Mouse (Mus musculus): Measurements from ENCODE around the gene Duoxa2.
"Not testable (repeated sequence)": the region's sequence is repeated elsewhere in the genome, so short reads cannot be mapped to it uniquely, and the experiment has no call there.

Duoxa2 gene

GRCm38 (mm10) chr2:122306184-122306583 is 7.5 kb downstream of the Duoxa2 start:
- DNase-seq (ENCODE audit: extremely low spot score, low spot score): no peak

GRCm38 (mm10) chr2:122309647-122310046 is 10.9 kb downstream of the Duoxa2 start:
- DNase-seq (ENCODE audit: extremely low spot score, low spot score): no peak

- DNase-seq (ENCODE audit: extremely low spot score, low spot score): no peak
Measured at GRCm38 (mm10) chr2:122311561-122311960, 12.9 kb downstream of the Duoxa2 start.

GRCm38 (mm10) chr2:122312722-122313417 is 14.2 kb downstream of the Duoxa2 start:
- DNase-seq (ENCODE audit: extremely low spot score, low spot score): peak; percentile 80

DNA sequence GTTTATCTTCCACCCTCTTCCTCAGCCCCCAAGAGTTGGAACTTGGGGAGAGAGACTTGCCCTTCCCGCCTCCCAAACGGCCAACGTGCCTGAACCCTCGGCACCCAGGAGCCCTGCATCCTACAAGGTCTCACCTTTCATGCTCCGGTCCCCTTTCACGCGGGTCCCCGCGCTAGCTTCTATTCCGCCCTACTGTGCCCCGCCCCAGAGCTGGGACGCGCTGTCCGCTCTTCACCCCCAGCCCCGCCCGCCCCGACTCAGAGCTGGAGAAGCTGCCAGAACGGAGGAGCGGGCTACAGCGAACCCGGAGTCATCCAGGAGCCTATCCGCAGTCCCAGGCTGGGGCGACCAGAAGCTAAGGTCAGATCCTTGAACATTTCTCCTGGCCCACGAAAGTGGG is 14.8 kb downstream of the Duoxa2 start, which contains the start of gene Duoxa1:
Gene Duoxa1 (minus strand): TSS at position 195 of the 400 bp plus-strand sequence.
- DNase-seq (ENCODE audit: extremely low spot score, low spot score): peak; percentile 33

- DNase-seq (ENCODE audit: extremely low spot score, low spot score): no peak
Measured at GRCm38 (mm10) chr2:122315372-122315771, 16.7 kb downstream of the Duoxa2 start, which contains the start of gene Duox1. TSS of gene Duox1 (plus strand) at chr2:122315672.

DNA sequence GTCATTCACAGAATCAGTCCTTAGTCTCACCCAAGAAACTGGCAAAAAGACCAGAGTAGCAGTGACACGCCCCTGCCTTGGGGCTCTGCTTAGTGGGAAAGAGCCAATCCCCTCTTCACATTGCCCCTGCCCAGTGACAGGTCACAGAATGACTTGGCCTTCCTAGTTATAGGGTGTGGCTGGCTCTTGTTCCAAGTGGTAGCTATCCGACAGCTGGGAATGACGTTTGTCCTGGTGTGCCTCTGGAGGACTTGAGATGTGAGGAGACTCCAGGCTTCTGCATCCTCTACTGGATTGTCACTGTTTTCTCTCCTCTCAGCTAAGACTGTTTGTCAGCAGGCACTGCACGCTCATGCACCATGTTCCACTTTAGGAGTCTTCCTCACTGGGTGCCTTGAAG is 18.7 kb downstream of the Duoxa2 start:
- DNase-seq (ENCODE audit: extremely low spot score, low spot score): no peak

DNA sequence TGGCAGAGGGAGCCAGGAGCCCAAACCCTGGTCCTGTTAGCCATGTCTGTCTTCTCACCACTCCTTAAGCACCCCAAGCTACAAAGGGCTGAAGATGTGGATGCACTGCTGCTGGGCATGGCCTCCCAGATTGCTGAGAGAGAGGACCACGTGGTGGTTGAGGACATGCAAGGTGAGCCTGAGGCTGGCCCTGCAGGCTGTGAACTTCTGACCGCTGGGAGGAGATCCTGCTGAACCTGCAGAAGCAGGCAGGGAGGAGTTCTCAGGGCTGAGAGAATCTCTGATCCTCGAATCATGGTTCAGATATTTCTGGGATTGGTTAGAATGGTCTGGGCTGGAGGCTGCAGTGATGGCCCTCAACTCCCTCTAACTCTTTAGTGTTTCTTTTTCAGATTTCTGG is 25.3 kb downstream of the Duoxa2 start:
- no peak for DNase-seq (ENCODE audit: extremely low spot score, low spot score)

DNA sequence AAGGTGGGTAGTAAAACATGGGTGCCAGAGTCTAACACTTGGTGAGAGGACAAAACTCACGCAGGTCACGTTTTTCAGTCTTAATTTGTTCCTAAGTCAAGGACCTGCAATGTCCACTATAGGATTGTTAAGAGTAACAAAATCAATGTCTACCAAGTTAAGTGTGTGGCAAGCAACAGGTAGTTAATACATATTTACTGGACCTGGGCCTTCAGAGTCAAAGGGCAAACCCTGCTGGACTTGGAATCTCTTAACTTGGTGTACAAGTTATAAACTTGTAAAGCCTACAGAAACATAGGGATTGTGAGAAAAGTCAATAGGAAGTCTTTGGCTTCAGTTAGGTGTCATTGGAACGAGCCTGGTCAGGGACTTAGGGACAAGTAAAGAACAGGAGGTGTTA is 25.9 kb downstream of the Duoxa2 start:
- DNase-seq (ENCODE audit: extremely low spot score, low spot score): no peak

DNA sequence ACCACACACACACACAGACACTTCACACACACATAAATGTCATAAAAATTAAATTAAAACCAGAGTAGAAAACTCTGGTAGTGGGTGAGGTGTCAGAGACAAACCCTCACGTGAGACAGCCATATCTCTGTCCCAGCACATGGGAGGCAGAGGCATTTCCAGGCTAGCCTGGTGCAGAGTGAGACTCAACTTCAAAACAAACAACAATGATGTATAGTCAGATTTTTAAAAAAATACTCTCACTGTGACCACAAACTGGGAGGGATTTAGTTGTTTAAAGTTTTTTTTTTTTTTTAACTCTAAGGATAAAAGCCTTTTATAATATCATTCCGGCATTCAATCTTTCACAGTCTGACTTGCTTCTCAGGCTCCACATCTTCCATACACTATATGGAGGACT is 26.7 kb downstream of the Duoxa2 start:
- DNase-seq (ENCODE audit: extremely low spot score, low spot score): no peak

GRCm38 (mm10) chr2:122327986-122328385 is 29.3 kb downstream of the Duoxa2 start:
- DNase-seq (ENCODE audit: extremely low spot score, low spot score): no peak

GRCm38 (mm10) chr2:122330317-122330716 is 31.6 kb downstream of the Duoxa2 start:
- not testable (repeated sequence) for DNase-seq (ENCODE audit: extremely low spot score, low spot score)

- no peak for DNase-seq (ENCODE audit: extremely low spot score, low spot score)
Measured at GRCm38 (mm10) chr2:122332222-122332621, 33.5 kb downstream of the Duoxa2 start.

- no peak for DNase-seq (ENCODE audit: extremely low spot score, low spot score)
Measured at GRCm38 (mm10) chr2:122334170-122334569, 35.5 kb downstream of the Duoxa2 start.

DNA sequence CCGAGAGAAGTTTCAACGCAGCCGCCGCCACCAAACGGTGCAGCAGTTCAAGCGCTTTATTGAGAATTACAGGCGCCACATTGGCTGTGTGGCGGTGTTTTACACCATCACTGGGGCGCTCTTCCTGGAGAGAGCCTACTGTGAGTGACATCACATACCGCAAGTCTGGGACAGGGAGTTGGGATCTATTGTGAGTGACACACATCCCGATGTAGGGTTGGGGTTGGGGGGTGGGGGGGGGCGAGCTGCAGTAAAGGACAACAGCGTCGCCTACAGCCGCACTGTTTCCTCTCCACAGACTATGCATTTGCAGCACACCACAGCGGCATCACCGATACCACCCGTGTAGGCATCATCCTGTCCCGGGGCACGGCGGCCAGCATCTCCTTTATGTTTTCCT is 38.6 kb downstream of the Duoxa2 start:
- DNase-seq (ENCODE audit: extremely low spot score, low spot score): no peak

- no peak for DNase-seq (ENCODE audit: extremely low spot score, low spot score)
Measured at GRCm38 (mm10) chr2:122345106-122345893, 46.6 kb downstream of the Duoxa2 start.

DNA sequence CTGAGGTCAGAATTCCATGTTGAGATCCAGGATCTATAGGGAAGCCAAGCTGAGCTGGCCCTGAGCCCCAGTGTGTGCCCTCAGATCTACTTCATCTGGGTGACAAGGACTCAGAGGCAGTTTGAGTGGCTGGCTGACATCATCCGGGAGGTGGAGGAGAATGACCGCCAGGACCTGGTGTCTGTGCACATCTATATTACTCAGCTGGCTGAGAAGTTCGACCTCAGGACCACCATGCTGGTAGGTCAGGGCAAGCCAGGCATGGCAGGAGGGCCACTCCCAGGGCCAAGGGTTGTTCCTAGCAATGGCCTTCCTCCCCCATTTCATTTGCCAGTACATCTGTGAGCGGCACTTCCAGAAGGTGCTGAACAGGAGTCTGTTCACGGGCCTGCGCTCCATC is 47.5 kb downstream of the Duoxa2 start:
- DNase-seq (ENCODE audit: extremely low spot score, low spot score): not testable (repeated sequence)

- no peak for DNase-seq (ENCODE audit: extremely low spot score, low spot score)
Measured at GRCm38 (mm10) chr2:122347257-122347656, 48.6 kb downstream of the Duoxa2 start.

GRCm38 (mm10) chr2:122348531-122349131 is 49.9 kb downstream of the Duoxa2 start:
- DNase-seq (ENCODE audit: extremely low spot score, low spot score): peak; percentile 90

- DNase-seq (ENCODE audit: extremely low spot score, low spot score): no peak
Measured at GRCm38 (mm10) chr2:122349136-122349785, 50.6 kb downstream of the Duoxa2 start.

DNA sequence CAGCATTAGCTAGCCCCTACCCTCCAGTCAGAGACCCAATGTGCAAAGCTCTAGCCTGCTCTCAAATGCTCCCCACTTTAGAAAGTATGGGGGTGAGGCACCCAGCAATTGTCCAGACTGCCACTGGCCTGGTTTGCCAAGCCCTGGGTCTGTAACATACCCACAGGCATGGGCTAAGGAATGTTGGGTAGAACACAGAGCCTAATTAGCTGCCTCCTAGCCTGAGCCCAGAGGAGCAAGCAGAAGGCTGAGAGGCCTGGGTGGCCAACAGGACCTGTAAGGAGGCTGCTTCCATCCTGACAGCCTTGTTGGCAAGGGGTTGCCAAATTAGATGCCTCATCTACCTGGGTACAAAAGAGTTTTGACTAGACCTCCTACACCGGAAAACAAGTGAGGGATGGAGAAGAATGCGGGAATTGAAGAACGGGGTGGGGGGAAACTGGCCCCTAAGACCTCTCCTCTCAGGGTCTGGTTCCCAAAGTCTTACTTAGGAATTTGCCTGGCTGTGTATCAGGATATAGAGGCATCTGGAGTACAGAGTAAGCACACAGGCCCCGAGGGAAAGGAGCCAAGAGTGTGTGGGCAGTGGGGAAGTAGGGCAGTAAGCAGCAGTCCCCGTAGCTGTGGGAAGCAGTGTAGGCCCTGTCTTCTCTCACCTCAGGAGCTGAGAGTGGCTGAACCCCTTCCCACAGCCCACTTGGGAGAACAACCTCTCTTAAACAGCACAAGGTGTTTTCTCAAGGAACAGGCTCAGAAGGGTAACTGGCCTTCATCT is 52.6 kb downstream of the Duoxa2 start:
- no peak for DNase-seq (ENCODE audit: extremely low spot score, low spot score)

Data from neural tube, embryonic 10.5 days (tissue).